Mouse (Mus musculus) CH12.LX (cell line): Measurements from ENCODE around the gene Ttc39b. TPM values are rescaled to one million over a fixed set of nuclear protein-coding genes. Genes with fewer than 3 reads are reported as not detected.

ENCODE experiments used
- DNase-seq: peaks from one replicate; pipeline ENCODE4 v3.0.0-alpha.2; 2013; ENCODE audit errors: extremely low read depth
- H3K27ac ChIP-seq: 2 replicates; pipeline ENCODE4 v1.5.1; 2012; ENCODE audit warnings: low read depth, mild to moderate bottlenecking, control low read depth, moderate library complexity; ENCODE audit not compliant: insufficient read depth
- H3K27me3 ChIP-seq: replicated peaks from 2 replicates; pipeline ENCODE3; 2012; ENCODE audit warnings: inconsistent platforms
- H3K36me3 ChIP-seq, 2 experiments: replicated peaks in 1 of 2; 2 replicates each; pipeline versions ENCODE3 to v1.6.1; 2012; ENCODE audit warnings: inconsistent platforms in 1 of 2, low read length in 1 of 2, mild to moderate bottlenecking in 1 of 2, mixed read lengths in 1 of 2, moderate library complexity in 1 of 2; ENCODE audit not compliant: control insufficient read depth in 1 of 2, insufficient read depth in 1 of 2
- H3K4me1 ChIP-seq, 2 experiments: 2 replicates each; pipeline ENCODE4 v1.6.1; 2012; ENCODE audit warnings: inconsistent platforms in 1 of 2, moderate library complexity in 1 of 2; ENCODE audit not compliant: insufficient read depth in 2 of 2, control insufficient read depth in 1 of 2
- H3K4me2 ChIP-seq: 2 replicates; pipeline ENCODE4 v1.6.1; 2012; ENCODE audit warnings: low read depth, mild to moderate bottlenecking, control low read depth; ENCODE audit not compliant: poor library complexity, insufficient read depth, severe bottlenecking
- H3K4me3 ChIP-seq, 3 experiments: fragments of 150-350 bp in 1 of 3; sonication (generic) in 1 of 3; replicated peaks in 1 of 3; 2 replicates each; pipeline versions ENCODE3 to v1.5.1; 2011 to 2012; ENCODE audit warnings: low read depth in 2 of 3, low read length in 2 of 3, mild to moderate bottlenecking in 2 of 3, moderate library complexity in 2 of 3, control low read depth in 1 of 3, improper control_type of control experiment in 1 of 3, inconsistent platforms in 1 of 3, mixed read lengths in 1 of 3; ENCODE audit not compliant: poor library complexity in 1 of 3
- H3K79me2 ChIP-seq: replicated peaks from 2 replicates; pipeline ENCODE4 v1.6.1; 2012; ENCODE audit warnings: mild to moderate bottlenecking, moderate library complexity; ENCODE audit not compliant: control insufficient read depth, poor library complexity, insufficient read depth, severe bottlenecking; ENCODE audit errors: extremely low read depth
- H3K9ac ChIP-seq: 2 replicates; pipeline ENCODE4 v1.6.1; 2012; ENCODE audit warnings: low read depth, mild to moderate bottlenecking, control low read depth, moderate library complexity; ENCODE audit not compliant: insufficient read depth
- H3K9me3 ChIP-seq: replicated peaks from 2 replicates; pipeline ENCODE3; 2012; ENCODE audit warnings: low read length, inconsistent platforms, mixed read lengths
- CHD1 ChIP-seq: IDR thresholded peaks from 2 replicates; pipeline ENCODE4 v1.6.1; 2012; ENCODE audit warnings: low read depth, low read length, improper control_type of control experiment, inconsistent platforms
- CHD2 ChIP-seq: IDR thresholded peaks from 2 replicates; pipeline ENCODE4 v1.6.1; 2011; ENCODE audit warnings: low read length, improper control_type of control experiment
- CTCF ChIP-seq, 2 experiments: IDR thresholded peaks in 1 of 2; conservative IDR thresholded peaks in 1 of 2; 2 replicates each; pipeline ENCODE4 v1.5.1; 2011 to 2012; ENCODE audit warnings: low read depth in 2 of 2, low read length in 2 of 2, improper control_type of control experiment in 1 of 2, inconsistent platforms in 1 of 2, mild to moderate bottlenecking in 1 of 2, moderate library complexity in 1 of 2
- E2F4 ChIP-seq: IDR thresholded peaks from 2 replicates; pipeline ENCODE4 v1.6.1; 2011; ENCODE audit warnings: low read depth, low read length, improper control_type of control experiment; ENCODE audit not compliant: insufficient replicate concordance
- ELF1 ChIP-seq: IDR thresholded peaks from 2 replicates; pipeline ENCODE4 v1.6.1; 2014; ENCODE audit warnings: low read depth, mild to moderate bottlenecking, inconsistent platforms, low read length, improper control_type of control experiment
- EP300 ChIP-seq: IDR thresholded peaks from 2 replicates; pipeline ENCODE4 v1.6.1; 2011; ENCODE audit warnings: low read length, improper control_type of control experiment
- HCFC1 ChIP-seq: IDR thresholded peaks from 2 replicates; pipeline ENCODE4 v1.6.1; 2012; ENCODE audit warnings: low read depth, mild to moderate bottlenecking, inconsistent platforms, low read length, improper control_type of control experiment
- IRF4 ChIP-seq: IDR thresholded peaks from 2 replicates; pipeline ENCODE4 v1.6.1; 2014; ENCODE audit warnings: low read depth, mild to moderate bottlenecking, inconsistent platforms, low read length, improper control_type of control experiment
- MAFK ChIP-seq: IDR thresholded peaks from 2 replicates; pipeline ENCODE4 v1.6.1; 2011; ENCODE audit warnings: low read length, improper control_type of control experiment; ENCODE audit not compliant: insufficient replicate concordance
- MAX ChIP-seq: IDR thresholded peaks from 2 replicates; pipeline ENCODE4 v1.6.1; 2011; ENCODE audit warnings: low read length, improper control_type of control experiment
- MXI1 ChIP-seq: IDR thresholded peaks from 2 replicates; pipeline ENCODE4 v1.6.1; 2011; ENCODE audit warnings: mild to moderate bottlenecking, low read depth, low read length, improper control_type of control experiment
- POLR2A ChIP-seq: IDR thresholded peaks from 2 replicates; pipeline ENCODE4 v1.6.1; 2011; ENCODE audit warnings: low read depth, mild to moderate bottlenecking, improper control_type of control experiment, low read length
- RAD21 ChIP-seq: IDR thresholded peaks from 2 replicates; pipeline ENCODE4 v1.6.1; 2011; ENCODE audit warnings: low read depth, mild to moderate bottlenecking, low read length, improper control_type of control experiment, moderate library complexity
- RCOR1 ChIP-seq: conservative IDR thresholded peaks from 2 replicates; pipeline ENCODE4 v1.6.1; 2012; ENCODE audit warnings: low read depth, mild to moderate bottlenecking, inconsistent platforms, low read length, improper control_type of control experiment
- SMC3 ChIP-seq: IDR thresholded peaks from 2 replicates; pipeline ENCODE4 v1.6.1; 2011; ENCODE audit warnings: low read depth, low read length, improper control_type of control experiment
- TBP ChIP-seq: conservative IDR thresholded peaks from 2 replicates; pipeline ENCODE4 v1.6.1; 2011; ENCODE audit warnings: low read depth, low read length, improper control_type of control experiment
- UBTF ChIP-seq: IDR thresholded peaks from 2 replicates; pipeline ENCODE4 v1.6.1; 2012; ENCODE audit warnings: low read depth, mild to moderate bottlenecking, inconsistent platforms, low read length, improper control_type of control experiment, moderate library complexity
- ZMIZ1 ChIP-seq: IDR thresholded peaks from 2 replicates; pipeline ENCODE4 v1.6.1; 2012; ENCODE audit warnings: low read depth, mild to moderate bottlenecking, inconsistent platforms, low read length, improper control_type of control experiment
- ZNF384 ChIP-seq: IDR thresholded peaks from 2 replicates; pipeline ENCODE4 v1.6.1; 2012; ENCODE audit warnings: low read depth, low read length, improper control_type of control experiment, inconsistent platforms
- dilution Hi-C: fragments of 300-500 bp; cut with MboI; formaldehyde crosslinking; loops from 2 replicates; pipeline ENCODE4 v1.14.3; 2020; ENCODE audit warnings: low sequenced_read_pairs; ENCODE audit not compliant: extremely low pct_unique_long_range_greater_than_20kb, extremely low pct_ligation_motif_present
- in situ Hi-C: fragments of 300-500 bp; cut with MboI; formaldehyde crosslinking; loops from 3 replicates; pipeline ENCODE4 v1.14.3; 2019; ENCODE audit warnings: low sequenced_read_pairs, low pct_ligation_motif_present, low pct_unique_long_range_greater_than_20kb, mixed read lengths
- polyA plus RNA-seq: library from polyadenylated mRNA; unstranded; fragments of >175 nt; gene quantifications from 2 replicates; pipeline ENCODE4 v1.2.1, GENCODE M21; 2012; ENCODE audit warnings: low read depth; ENCODE audit not compliant: insufficient read length
- total RNA-seq, 2 experiments: library from RNA; depleted of rRNA; stranded (reverse); fragments of 300-350 nt in 1 of 2; fragments of >200 nt in 1 of 2; gene quantifications; 2 replicates each; pipeline ENCODE4 v1.2.3; 2012 to 2014

Ttc39b gene
- total and polyA plus RNA-seq, 3 experiments, result 12.6 to 16.7 (median 15.7) TPM

DNA sequence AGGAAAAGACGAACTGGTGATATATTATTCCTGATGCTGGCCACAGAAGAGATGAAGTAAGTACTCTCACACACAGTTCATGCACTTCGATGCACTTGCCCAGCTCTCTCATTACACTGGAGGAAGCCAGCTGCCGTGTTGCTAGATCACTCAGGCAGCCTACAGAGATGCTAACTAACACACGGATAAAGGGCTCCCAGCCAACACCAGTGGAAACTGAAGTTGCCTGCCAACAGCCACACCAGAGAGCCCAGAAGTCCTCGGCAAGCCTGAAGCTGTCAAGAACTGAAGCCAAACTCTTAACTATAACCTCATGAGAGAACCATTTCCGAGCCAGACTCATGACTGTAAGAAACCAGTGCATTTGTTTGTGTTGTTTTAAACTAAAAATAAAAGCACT is 26.7 kb upstream of the Ttc39b start:
- dilution Hi-C loops, result no loop called here
- Histone ChIP-seq H3K36me3 (no peaks in the 10 kb centered on the region), H3K9me3 (peaks cover 2% of the 10 kb centered on the region), H3K4me3 (no peak overlapping the region), H3K79me2 (no peaks in the 10 kb centered on the region), H3K4me2 (no peak overlapping the region), H3K27ac (no peak overlapping the region), H3K9ac (no peak overlapping the region), H3K4me1 (peaks cover 3 to 21% of the 10 kb centered on the region in 2 experiments), H3K27me3 (no peaks in the 10 kb centered on the region)
- DNase-seq, result no peak
- in situ Hi-C loops, result no loop called here
- TF ChIP-seq MXI1 (no peak), HCFC1 (no peak), ELF1 (no peak), CHD1 (no peak), E2F4 (no peak), UBTF (no peak), TBP (no peak)
- TF ChIP-seq, all 38 proteins: peak for 0

DNA sequence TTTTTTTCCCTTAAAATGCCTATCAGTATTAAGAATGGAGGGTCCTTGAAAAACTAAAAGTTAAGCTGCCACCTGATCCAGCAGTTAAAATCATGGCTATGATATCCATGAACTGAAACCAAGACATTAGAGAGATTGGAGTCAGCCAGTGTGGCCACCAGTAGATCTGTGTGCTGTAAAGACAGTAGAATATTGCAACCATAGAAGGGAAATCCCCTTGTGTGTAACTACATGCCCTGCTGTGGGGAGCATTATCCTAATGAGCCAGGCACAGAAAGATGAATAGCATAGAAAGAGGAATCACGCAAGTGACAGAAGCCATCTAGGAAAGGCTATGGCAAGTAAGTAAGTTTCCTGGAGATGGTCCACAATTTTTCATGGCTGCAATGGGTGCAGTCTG is 24.9 kb upstream of the Ttc39b start:
- Histone ChIP-seq H3K9ac (no peak overlapping the region), H3K79me2 (no peaks in the 10 kb centered on the region), H3K4me2 (peak overlapping the region; percentile 75), H3K4me1 (peaks cover 2 to 15% of the 10 kb centered on the region in 2 experiments), H3K27me3 (no peaks in the 10 kb centered on the region), H3K4me3 (no peak overlapping the region), H3K27ac (no peak overlapping the region), H3K9me3 (peaks cover 6% of the 10 kb centered on the region), H3K36me3 (no peaks in the 10 kb centered on the region)
- dilution Hi-C loops, result no loop called here
- 0 out of 2 replicates have a peak, but pooled peaks have one; percentile 36 for TF ChIP-seq EP300
- TF ChIP-seq ZNF384, result peak; percentile 41; the same call in 1 of the 2 replicates
- TF ChIP-seq RCOR1, result no peak
- TF ChIP-seq HCFC1, result no peak
- TF ChIP-seq ZMIZ1, result no peak
- no peak for TF ChIP-seq TBP
- TF ChIP-seq IRF4, result 0 out of 2 replicates have a peak, but pooled peaks have one; percentile 12
- TF ChIP-seq MAX, result no peak
- no peak for TF ChIP-seq POLR2A
- in situ Hi-C loops, result no loop called here
- DNase-seq, result peak; percentile 59

DNA sequence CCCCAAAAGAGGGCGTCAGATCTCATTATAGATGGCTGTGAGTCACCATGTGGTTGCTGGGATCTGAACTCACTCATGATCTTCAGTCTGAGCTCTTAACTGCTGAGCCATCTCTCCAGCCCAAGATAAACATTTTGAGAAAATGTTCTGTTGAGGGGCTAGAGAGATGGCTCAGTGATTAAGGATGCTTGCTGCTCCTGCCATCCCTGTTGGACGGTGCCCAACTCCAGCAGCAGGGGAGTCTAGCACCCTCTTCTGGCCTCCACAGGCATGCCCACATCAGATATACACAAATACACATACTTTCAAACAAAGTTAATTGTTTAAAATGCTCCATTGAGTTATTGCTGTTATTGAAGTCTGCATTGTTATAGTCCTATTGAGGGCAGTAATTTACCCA is 19.8 kb upstream of the Ttc39b start:
- no peak overlapping the region for H3K27ac ChIP-seq
- H3K4me3 ChIP-seq, result no peak overlapping the region
- dilution Hi-C loops (no loop called here), in situ Hi-C loops (no loop called here)
- no peaks in the 10 kb centered on the region for H3K27me3 ChIP-seq
- DNase-seq, result peak; percentile 20
- H3K79me2 ChIP-seq, result no peaks in the 10 kb centered on the region
- H3K9me3 ChIP-seq, result peaks cover 6% of the 10 kb centered on the region
- no peak overlapping the region for H3K4me2 ChIP-seq
- no peak for TF ChIP-seq MXI1
- TF ChIP-seq POLR2A, result no peak
- peak; percentile 52 for TF ChIP-seq SMC3
- no peak for TF ChIP-seq MAFK
- TF ChIP-seq RAD21, result peak; percentile 56
- TF ChIP-seq CHD2, result no peak
- TF ChIP-seq CTCF (conservative IDR thresholded peaks at IDR 0.05 in 1 of 2, IDR thresholded peaks at IDR 0.05 in 1 of 2; ENCODE audit: low read depth in 2 of 2, low read length in 2 of 2), result peak; percentile 33 to 71; a peak in 3 of 4 replicates
- TF ChIP-seq CHD1, result no peak
- TF ChIP-seq, all 38 proteins: peak for 3
- H3K4me1 ChIP-seq, result peaks cover 7 to 20% of the 10 kb centered on the region in 2 experiments
- no peaks in the 10 kb centered on the region for H3K36me3 ChIP-seq
- no peak overlapping the region for H3K9ac ChIP-seq
